Mouse (Mus musculus): ENCODE measurements around the gene Ankrd33.

DNA sequence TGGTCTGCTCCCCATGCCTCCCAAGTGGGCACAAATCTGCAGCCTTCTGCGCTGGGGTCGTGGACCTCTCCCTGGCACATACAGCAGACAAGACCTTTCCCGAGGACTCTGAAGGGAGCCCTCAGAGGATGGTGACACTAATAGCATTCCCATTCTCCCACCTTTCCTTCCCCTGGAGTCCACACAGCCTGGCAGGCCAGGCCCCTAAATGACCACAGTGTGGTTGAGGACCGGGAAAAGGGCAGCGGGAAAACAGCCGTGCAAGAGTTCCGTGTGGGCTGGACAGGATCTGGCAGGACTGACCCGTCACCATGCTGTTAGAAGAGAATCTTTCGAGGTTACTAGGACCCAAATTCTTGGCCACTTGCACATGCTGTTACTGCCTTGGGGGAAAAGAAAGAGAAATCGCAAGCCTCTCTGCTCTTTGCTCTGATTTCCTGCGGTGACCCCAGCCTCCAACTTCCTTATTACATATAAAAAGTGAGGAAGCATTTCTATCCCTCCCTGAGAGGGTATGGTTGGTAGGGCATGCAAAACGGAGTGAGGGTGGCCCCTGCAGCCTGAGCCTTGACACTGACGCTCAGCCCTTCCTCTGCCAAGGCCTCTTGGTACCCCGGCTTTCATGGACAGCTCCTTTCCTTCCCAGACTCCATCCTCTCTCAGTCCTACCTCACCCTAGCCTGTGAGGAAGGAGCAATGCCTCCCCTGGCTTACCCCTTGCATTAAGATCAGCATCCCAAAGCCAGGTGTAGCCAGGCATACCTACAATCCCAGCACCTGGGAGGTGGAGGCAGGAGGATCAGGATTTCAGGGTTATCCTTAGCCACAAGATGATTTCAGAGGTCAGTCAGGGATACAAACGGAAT is 30.8 kb downstream of the Ankrd33 start:
- TF ChIP-seq CTCF (IDR thresholded peaks at IDR 0.05; ENCODE audit: low read depth) = no peak
- no peak for TF ChIP-seq EP300 (IDR thresholded peaks at IDR 0.05; ENCODE audit: low read depth)

Measured in liver, postnatal 0 days (tissue).